Mouse (Mus musculus) lung, postnatal 36 days (tissue): Measurements from ENCODE around the gene Nifk.

Experiments
- DNase-seq: peaks from one replicate; pipeline ENCODE4 v3.0.0; 2022; ENCODE audit warnings: mixed read lengths

The Nifk gene

GRCm38 (mm10) chr1:118321661-118322201 is at the start of gene Nifk:
Gene Nifk (plus strand): TSS chr1:118321839.
- peak; percentile 96 for DNase-seq

GRCm38 (mm10) chr1:118275139-118275538 is 46.5 kb upstream of the Nifk start:
- peak; percentile 13 for DNase-seq

GRCm38 (mm10) chr1:118292291-118292690 is 29.3 kb upstream of the Nifk start:
- DNase-seq, result peak; percentile 66

GRCm38 (mm10) chr1:118294192-118294591 is 27.4 kb upstream of the Nifk start:
- DNase-seq, result peak; percentile 12

- DNase-seq, result peak; percentile 79
Observed at GRCm38 (mm10) chr1:118294826-118295225, 26.8 kb upstream of the Nifk start.

- peak; percentile 89 for DNase-seq
Observed at GRCm38 (mm10) chr1:118296673-118297072, 25.0 kb upstream of the Nifk start.

GRCm38 (mm10) chr1:118297719-118298118 is 23.9 kb upstream of the Nifk start:
- no peak for DNase-seq

- peak; percentile 92 for DNase-seq
Observed at GRCm38 (mm10) chr1:118310780-118311621, 10.6 kb upstream of the Nifk start.

GRCm38 (mm10) chr1:118311622-118312326 is 9.9 kb upstream of the Nifk start, which contains the start of gene Tsn:
Gene Tsn (minus strand): TSS chr1:118311739.
- DNase-seq, result peak; percentile 36

GRCm38 (mm10) chr1:118320696-118321095 is 943 bp upstream of the Nifk start:
- DNase-seq, result peak; percentile 76

GRCm38 (mm10) chr1:118334749-118335713 is 13.4 kb downstream of the Nifk start:
- no peak for DNase-seq

GRCm38 (mm10) chr1:118335847-118336246 is 14.2 kb downstream of the Nifk start:
- DNase-seq, result peak; percentile 14

- no peak for DNase-seq
Observed at GRCm38 (mm10) chr1:118337921-118338320, 16.3 kb downstream of the Nifk start.

GRCm38 (mm10) chr1:118343649-118344435 is 22.2 kb downstream of the Nifk start:
- DNase-seq, result peak; percentile 58

- DNase-seq, result no peak
Observed at GRCm38 (mm10) chr1:118349922-118350321, 28.3 kb downstream of the Nifk start.

- DNase-seq, result no peak
Observed at GRCm38 (mm10) chr1:118359071-118359761, 37.6 kb downstream of the Nifk start.

- DNase-seq, result peak; percentile 26
Observed at GRCm38 (mm10) chr1:118367970-118368369, 46.3 kb downstream of the Nifk start.

- DNase-seq, result no peak
Observed at GRCm38 (mm10) chr1:118368721-118369461, 47.3 kb downstream of the Nifk start.

GRCm38 (mm10) chr1:118377784-118378183 is 56.1 kb downstream of the Nifk start:
- DNase-seq, result no peak
